Mouse (Mus musculus) kidney, adult 2 months (tissue): ENCODE data around the gene Grm2. TPM values are rescaled to one million over a fixed set of nuclear protein-coding genes. Genes with fewer than 3 reads are reported as not detected.

Experiments used
- DNase-seq: peaks from one replicate; pipeline ENCODE4 v3.0.0; 2021
- H3K27ac ChIP-seq: fragments of 200-500 bp; 2 replicates; pipeline ENCODE4 v1.5.1; 2012; ENCODE audit warnings: low read depth, low read length, control low read depth, inconsistent platforms; ENCODE audit not compliant: insufficient read depth
- H3K27me3 ChIP-seq: fragments of 200-500 bp; replicated peaks from 2 replicates; pipeline ENCODE4 v1.6.1; 2012; ENCODE audit warnings: mild to moderate bottlenecking, moderate library complexity, low read length, inconsistent platforms; ENCODE audit not compliant: control insufficient read depth, insufficient read depth
- H3K36me3 ChIP-seq: fragments of 200-500 bp; 2 replicates; pipeline ENCODE4 v1.6.1; 2012; ENCODE audit warnings: mild to moderate bottlenecking, moderate library complexity, low read length, inconsistent platforms; ENCODE audit not compliant: control insufficient read depth, insufficient read depth
- H3K4me1 ChIP-seq: fragments of 200-500 bp; 2 replicates; pipeline ENCODE4 v1.6.1; 2011; ENCODE audit warnings: low read length; ENCODE audit not compliant: control insufficient read depth, insufficient read depth
- H3K4me3 ChIP-seq: fragments of 200-500 bp; 2 replicates; pipeline ENCODE4 v1.5.1; 2011; ENCODE audit warnings: mild to moderate bottlenecking, low read depth, low read length, control low read depth; ENCODE audit not compliant: insufficient read depth
- CTCF ChIP-seq: fragments of 200-500 bp; conservative IDR thresholded peaks from 2 replicates; pipeline ENCODE4 v1.5.1; 2011; ENCODE audit warnings: low read depth, mild to moderate bottlenecking, control low read depth, low read length, moderate library complexity, mixed read lengths; ENCODE audit not compliant: insufficient read depth, insufficient read length
- POLR2A ChIP-seq: fragments of 200-500 bp; IDR thresholded peaks from one replicate; pipeline ENCODE4 v1.6.1; 2011; ENCODE audit warnings: low read depth, low read length, control low read depth
- WGBS: fragments of 180-500 bp; shearing (Covaris S2); methylation state at CpG from one replicate; pipeline ENCODE4 v1.1.7; 2018; 5-methylcytosine and 5-hydroxymethylcytosine counted together
- polyA plus RNA-seq: library from polyadenylated mRNA; depleted of rRNA; stranded (reverse); fragments of >200 nt; gene quantifications from 2 replicates; pipeline ENCODE4 v1.2.3, GENCODE M21; 2012

Gene Grm2
- polyA plus RNA-seq, 1 experiment: not detected

DNA sequence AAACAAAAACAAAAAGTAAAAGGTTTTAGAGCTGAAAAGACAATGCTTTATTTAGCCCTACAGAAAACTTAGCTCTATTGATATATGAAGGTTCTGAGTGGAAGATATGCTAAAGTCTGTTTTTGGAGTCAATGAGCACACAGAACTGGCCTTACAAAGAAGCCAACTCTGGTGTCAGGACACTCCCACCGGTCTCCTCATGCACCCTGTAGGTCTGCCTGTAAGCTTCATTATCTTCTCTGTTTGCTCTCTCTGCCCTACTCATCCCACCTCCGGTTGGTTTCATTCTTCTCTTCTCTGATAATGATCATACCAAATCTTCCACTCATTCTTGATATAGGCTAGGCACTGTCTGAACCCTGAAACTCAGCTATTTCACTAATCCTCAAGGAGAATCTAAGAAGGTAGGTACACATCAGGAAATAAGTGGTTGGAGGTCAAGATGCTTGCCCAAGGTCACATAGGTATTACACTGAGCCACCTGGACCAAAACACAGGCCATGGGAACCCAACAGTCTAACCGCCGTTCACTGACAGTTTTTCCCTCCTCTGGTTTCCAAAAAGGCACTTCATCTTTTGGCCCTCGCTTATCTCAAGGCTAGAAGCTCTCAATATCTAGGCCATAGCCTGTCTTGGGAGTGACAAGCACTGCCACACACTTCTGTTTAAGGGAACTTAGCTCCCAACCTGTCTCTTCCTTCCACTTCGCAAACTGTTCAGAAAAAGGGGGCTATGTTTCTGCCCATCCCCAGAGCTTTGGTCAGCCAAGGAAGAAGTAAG lies 28.4 kb upstream of the Grm2 start:
- peak overlapping the region; percentile 74 for H3K27ac ChIP-seq
- no peak for DNase-seq
- no peaks in the 10 kb centered on the region for H3K27me3 ChIP-seq
- H3K36me3 ChIP-seq: no peaks in the 10 kb centered on the region
- WGBS: 74% methylated on average over 6 of the region's 6 CpGs
- H3K4me1 ChIP-seq: peaks cover 5% of the 10 kb centered on the region; the same call in 1 of the 2 replicates
- H3K4me3 ChIP-seq: peak overlapping the region; percentile 98
- TF ChIP-seq POLR2A (no peak), CTCF (no peak)

DNA sequence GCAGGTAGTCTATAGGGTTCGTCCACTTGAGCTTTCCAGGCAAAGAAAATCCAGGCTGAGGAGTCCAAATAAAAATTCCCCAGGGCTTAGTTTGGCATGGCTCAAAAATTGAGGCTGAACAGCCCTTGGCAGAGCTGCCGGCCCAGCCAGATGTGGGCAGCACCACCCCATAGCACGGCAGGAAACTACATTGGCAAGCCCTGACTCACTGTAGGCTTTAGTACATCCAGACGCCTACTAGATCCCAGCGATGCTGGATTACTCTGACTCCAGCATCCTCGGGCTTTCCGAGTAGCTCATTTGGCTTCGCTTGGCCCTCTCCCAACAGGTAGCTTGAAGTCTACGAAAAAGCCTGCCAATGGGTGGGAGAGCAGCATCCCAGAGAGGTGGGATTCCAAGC lies 25.1 kb upstream of the Grm2 start:
- peaks cover 5% of the 10 kb centered on the region; the same call in 1 of the 2 replicates for H3K4me1 ChIP-seq
- H3K27ac ChIP-seq: no peak overlapping the region
- H3K4me3 ChIP-seq: no peak overlapping the region
- no peaks in the 10 kb centered on the region for H3K27me3 ChIP-seq
- no peak for DNase-seq
- TF ChIP-seq POLR2A (no peak), CTCF (no peak)
- WGBS: 88% methylated on average over 9 of the region's 9 CpGs
- no peaks in the 10 kb centered on the region for H3K36me3 ChIP-seq

DNA sequence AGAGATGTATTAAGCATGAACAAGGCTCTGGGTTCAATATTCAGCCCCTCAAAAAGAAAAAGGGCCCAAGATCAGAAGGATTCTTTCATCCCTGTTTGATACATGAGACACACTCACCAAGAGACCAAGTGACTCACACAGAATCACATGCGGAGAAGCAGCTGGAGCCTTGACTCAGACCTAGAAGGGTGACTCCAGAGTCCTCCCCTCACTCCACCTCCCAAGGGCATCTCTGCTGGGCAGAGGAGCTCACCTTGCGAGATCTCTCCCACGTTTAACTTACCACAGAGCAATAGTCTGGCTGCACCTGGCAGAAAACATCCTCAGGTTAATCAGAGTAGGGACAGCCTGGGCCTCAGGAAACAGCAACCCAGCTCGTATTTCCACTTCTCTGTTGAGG lies 22.4 kb upstream of the Grm2 start:
- H3K27ac ChIP-seq: no peak overlapping the region
- 76% methylated on average over 4 of the region's 4 CpGs for WGBS
- H3K4me1 ChIP-seq: no peaks in the 10 kb centered on the region
- no peaks in the 10 kb centered on the region for H3K27me3 ChIP-seq
- DNase-seq: no peak
- H3K4me3 ChIP-seq: no peak overlapping the region
- H3K36me3 ChIP-seq: no peaks in the 10 kb centered on the region
- TF ChIP-seq CTCF (no peak), POLR2A (no peak)

DNA sequence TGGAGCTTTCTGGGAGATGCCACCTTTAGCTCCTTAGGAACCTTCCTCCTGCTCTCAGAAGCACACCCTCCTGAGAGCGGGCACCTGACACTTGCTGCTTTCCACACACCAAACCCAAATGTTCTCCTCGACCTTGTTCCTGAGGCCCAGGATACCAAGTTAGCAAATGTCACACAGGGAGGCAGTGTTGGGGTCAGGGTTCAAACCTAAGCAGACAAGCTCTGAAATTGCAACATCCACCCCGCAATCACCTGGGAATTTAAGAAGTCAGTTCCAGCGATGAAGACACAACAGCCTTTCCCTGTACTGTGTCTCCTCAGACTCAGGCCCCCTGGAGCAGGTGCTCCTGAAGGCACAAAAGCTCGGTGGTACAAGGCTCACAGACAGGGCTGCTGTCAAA lies 21.8 kb upstream of the Grm2 start:
- TF ChIP-seq POLR2A (no peak), CTCF (no peak)
- 78% methylated on average over 5 of the region's 5 CpGs for WGBS
- Histone ChIP-seq H3K27me3 (no peaks in the 10 kb centered on the region), H3K4me3 (no peak overlapping the region), H3K36me3 (no peaks in the 10 kb centered on the region), H3K27ac (no peak overlapping the region), H3K4me1 (no peaks in the 10 kb centered on the region)
- DNase-seq: no peak

DNA sequence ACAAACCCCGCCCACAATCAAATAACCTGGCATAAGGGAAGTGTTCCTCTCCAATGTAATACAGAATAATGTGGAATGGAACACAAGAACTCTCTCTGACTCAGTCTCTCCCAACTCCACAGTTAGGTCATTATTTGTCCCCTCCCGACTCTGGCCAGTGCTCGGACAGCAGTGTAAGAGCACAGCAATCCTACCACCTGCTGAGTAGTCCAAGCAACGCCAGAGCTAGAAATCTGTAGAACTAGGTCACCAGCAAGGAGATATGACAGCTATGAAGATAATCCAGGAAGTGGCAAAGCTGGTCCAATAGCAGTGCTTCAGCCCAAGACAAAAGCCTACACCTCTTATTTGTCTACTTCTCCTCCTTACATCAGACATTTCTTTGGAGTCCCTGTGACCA lies 20.7 kb upstream of the Grm2 start:
- no peak for DNase-seq
- no peak overlapping the region for H3K27ac ChIP-seq
- H3K27me3 ChIP-seq: no peaks in the 10 kb centered on the region
- no peaks in the 10 kb centered on the region for H3K4me1 ChIP-seq
- TF ChIP-seq POLR2A (no peak), CTCF (no peak)
- no peak overlapping the region for H3K4me3 ChIP-seq
- no peaks in the 10 kb centered on the region for H3K36me3 ChIP-seq
- WGBS: 81% methylated on average over 4 of the region's 4 CpGs

DNA sequence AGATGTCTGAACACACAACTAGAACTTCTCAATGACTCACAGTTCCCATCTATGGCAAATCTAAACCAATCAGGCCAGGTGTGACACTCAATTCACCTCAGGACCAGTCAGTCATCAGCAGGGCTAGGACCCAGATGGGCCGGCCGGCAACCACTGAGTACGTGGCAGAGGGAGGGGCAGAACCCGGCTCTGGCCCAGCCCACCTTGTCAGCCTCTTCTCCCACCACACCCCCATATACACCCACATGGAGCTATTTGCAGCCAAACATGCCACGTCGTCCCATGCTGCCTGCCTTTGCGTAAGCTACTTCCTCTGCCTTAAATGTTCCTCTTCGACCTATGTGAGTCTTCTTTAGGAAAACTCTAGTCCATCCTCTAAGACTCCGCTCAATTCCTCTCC lies 20.1 kb upstream of the Grm2 start:
- H3K36me3 ChIP-seq: no peaks in the 10 kb centered on the region
- H3K27ac ChIP-seq: no peak overlapping the region
- WGBS: 80% methylated on average over 9 of the region's 9 CpGs
- no peak overlapping the region for H3K4me3 ChIP-seq
- TF ChIP-seq CTCF (no peak), POLR2A (no peak)
- H3K4me1 ChIP-seq: no peaks in the 10 kb centered on the region
- no peaks in the 10 kb centered on the region for H3K27me3 ChIP-seq
- no peak for DNase-seq

DNA sequence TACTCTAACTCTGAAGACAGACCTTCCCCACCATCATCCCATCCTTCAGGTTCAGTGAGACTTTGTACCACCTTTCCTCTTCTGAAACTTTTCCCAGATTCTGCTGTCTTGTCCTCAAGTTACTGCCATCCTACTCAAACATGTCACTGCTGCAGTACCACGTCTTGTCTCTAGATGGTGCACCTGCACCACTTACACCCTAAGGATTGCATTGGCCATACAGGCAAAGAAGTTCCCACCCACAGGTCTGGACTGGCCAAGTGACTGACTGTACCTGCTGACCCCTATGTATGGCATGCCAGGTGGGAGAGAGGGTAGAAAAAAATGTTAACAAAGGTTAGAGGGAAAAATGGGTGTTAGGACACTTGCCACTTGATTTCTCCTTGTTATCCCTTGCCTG lies 19.6 kb upstream of the Grm2 start:
- 2% methylated on average over 1 of the region's 1 CpGs for WGBS
- TF ChIP-seq CTCF (peak; percentile 99), POLR2A (no peak)
- DNase-seq: peak; percentile 87

More for the DNA sequence above, 19.6 kb upstream of the Grm2 start:
- no peaks in the 10 kb centered on the region for H3K4me1 ChIP-seq
- H3K27me3 ChIP-seq: no peaks in the 10 kb centered on the region
- H3K36me3 ChIP-seq: no peaks in the 10 kb centered on the region
- H3K27ac ChIP-seq: no peak overlapping the region
- H3K4me3 ChIP-seq: no peak overlapping the region
